Mouse (Mus musculus): ENCODE measurements around the gene Bmf. TPM values are rescaled to one million over a fixed set of nuclear protein-coding genes. Genes with fewer than 3 reads are reported as not detected.

The Bmf gene
- polyA plus RNA-seq, 1 experiment from 2014 or later, result 7.3 TPM

- Histone ChIP-seq H3K4me2 (replicated peaks) (peak overlapping the region; percentile 16), H3K4me1 (peaks cover 60% of the 10 kb centered on the region), H3K27me3 (no peaks in the 10 kb centered on the region), H3K9me3 (no peaks in the 10 kb centered on the region), H3K27ac (peak overlapping the region; percentile 58; the same call in 1 of the 2 replicates), H3K9ac (0 out of 2 replicates have a peak overlapping the region, but pooled peaks have one; percentile 19), H3K36me3 (peaks cover 20% of the 10 kb centered on the region), H3K4me3 (no peak overlapping the region)
- 13% methylated on average over 7 of the region's 7 CpGs for WGBS
- ATAC-seq (ENCODE audit: low FRiP score, low read depth), result no peak
Observed at GRCm38 (mm10) chr2:118529466-118530181, 19.9 kb downstream of the Bmf start.

- Histone ChIP-seq H3K4me3 (no peak overlapping the region), H3K27ac (no peak overlapping the region), H3K27me3 (no peaks in the 10 kb centered on the region), H3K4me1 (peaks cover 52% of the 10 kb centered on the region), H3K4me2 (replicated peaks) (no peak overlapping the region), H3K9ac (no peak overlapping the region), H3K36me3 (peaks cover 11% of the 10 kb centered on the region; the same call in 1 of the 2 replicates), H3K9me3 (no peaks in the 10 kb centered on the region)
- ATAC-seq (ENCODE audit: low FRiP score, low read depth), result no peak
- 85% methylated on average over 5 of the region's 5 CpGs for WGBS
Observed at GRCm38 (mm10) chr2:118526545-118526944, 22.9 kb downstream of the Bmf start.

- H3K4me1 ChIP-seq, result peaks cover 45% of the 10 kb centered on the region
Observed at GRCm38 (mm10) chr2:118524811-118525210, 24.7 kb downstream of the Bmf start.

GRCm38 (mm10) chr2:118523163-118523730 is 26.2 kb downstream of the Bmf start:
- H3K9me3 ChIP-seq, result no peaks in the 10 kb centered on the region
- peak overlapping the region; percentile 33; the same call in 1 of the 2 replicates for H3K27ac ChIP-seq
- H3K27me3 ChIP-seq, result no peaks in the 10 kb centered on the region
- no peak for ATAC-seq (ENCODE audit: low FRiP score, low read depth)
- H3K9ac ChIP-seq, result no peak overlapping the region
- H3K4me3 ChIP-seq, result no peak overlapping the region
- no peaks in the 10 kb centered on the region for H3K36me3 ChIP-seq
- no peak overlapping the region for H3K4me2 ChIP-seq (replicated peaks)
- 49% methylated on average over 5 of the region's 5 CpGs for WGBS
- H3K4me1 ChIP-seq, result peaks cover 43% of the 10 kb centered on the region

More at GRCm38 (mm10) chr2:118524811-118525210, 24.7 kb downstream of the Bmf start:
- no peak for ATAC-seq (ENCODE audit: low FRiP score, low read depth)
- Histone ChIP-seq H3K9ac (no peak overlapping the region), H3K27ac (no peak overlapping the region), H3K27me3 (no peaks in the 10 kb centered on the region), H3K4me2 (replicated peaks) (no peak overlapping the region), H3K4me3 (no peak overlapping the region), H3K36me3 (no peaks in the 10 kb centered on the region), H3K9me3 (no peaks in the 10 kb centered on the region)
- WGBS, result 80% methylated on average over 3 of the region's 3 CpGs

- Histone ChIP-seq H3K4me3 (no peak overlapping the region), H3K4me1 (peaks cover 40% of the 10 kb centered on the region), H3K36me3 (no peaks in the 10 kb centered on the region), H3K27ac (no peak overlapping the region; the same call in 1 of the 2 replicates), H3K9ac (no peak overlapping the region), H3K4me2 (replicated peaks) (no peak overlapping the region), H3K9me3 (no peaks in the 10 kb centered on the region), H3K27me3 (no peaks in the 10 kb centered on the region)
- ATAC-seq (ENCODE audit: low FRiP score, low read depth), result no peak
- 14% methylated on average over 2 of the region's 2 CpGs for WGBS
Observed at GRCm38 (mm10) chr2:118522265-118522664, 27.2 kb downstream of the Bmf start.

- WGBS, result 34% methylated on average over 9 of the region's 9 CpGs
- Histone ChIP-seq H3K27me3 (no peaks in the 10 kb centered on the region), H3K27ac (peak overlapping the region; percentile 84), H3K36me3 (no peaks in the 10 kb centered on the region), H3K4me3 (no peak overlapping the region), H3K9ac (0 out of 2 replicates have a peak overlapping the region, but pooled peaks have one; percentile 25), H3K9me3 (no peaks in the 10 kb centered on the region), H3K4me2 (replicated peaks) (peak overlapping the region; percentile 32; the same call in 1 of the 2 replicates), H3K4me1 (peaks cover 40% of the 10 kb centered on the region)
- peak; percentile 92 for ATAC-seq (ENCODE audit: low FRiP score, low read depth)
Observed at GRCm38 (mm10) chr2:118520042-118520933, 29.2 kb downstream of the Bmf start.

- Histone ChIP-seq H3K4me2 (replicated peaks) (no peak overlapping the region), H3K36me3 (no peaks in the 10 kb centered on the region), H3K27ac (peak overlapping the region; percentile 34; the same call in 1 of the 2 replicates), H3K9me3 (no peaks in the 10 kb centered on the region), H3K27me3 (0 out of 2 replicates have a peak, but pooled peaks cover 17% of the 10 kb centered on the region), H3K4me1 (peaks cover 41% of the 10 kb centered on the region), H3K9ac (no peak overlapping the region), H3K4me3 (no peak overlapping the region)
- no peak for ATAC-seq (ENCODE audit: low FRiP score, low read depth)
- WGBS, result 74% methylated on average over 16 of the region's 16 CpGs
Observed at GRCm38 (mm10) chr2:118512418-118513377, 36.8 kb downstream of the Bmf start.

- Histone ChIP-seq H3K27me3 (0 out of 2 replicates have a peak, but pooled peaks cover 17% of the 10 kb centered on the region), H3K9me3 (no peaks in the 10 kb centered on the region), H3K27ac (peak overlapping the region; percentile 34), H3K4me1 (peaks cover 41% of the 10 kb centered on the region), H3K4me2 (replicated peaks) (no peak overlapping the region), H3K9ac (no peak overlapping the region), H3K4me3 (no peak overlapping the region), H3K36me3 (no peaks in the 10 kb centered on the region)
- 36% methylated on average over 11 of the region's 11 CpGs for WGBS
- ATAC-seq (ENCODE audit: low FRiP score, low read depth), result no peak
Observed at GRCm38 (mm10) chr2:118511779-118512417, 37.6 kb downstream of the Bmf start.

- Histone ChIP-seq H3K9ac (peak overlapping the region; percentile 43; the same call in 1 of the 2 replicates), H3K27me3 (peaks cover 18% of the 10 kb centered on the region; the same call in 1 of the 2 replicates), H3K9me3 (no peaks in the 10 kb centered on the region), H3K4me2 (replicated peaks) (peak overlapping the region; percentile 31), H3K4me3 (no peak overlapping the region), H3K27ac (peak overlapping the region; percentile 78), H3K36me3 (no peaks in the 10 kb centered on the region), H3K4me1 (peaks cover 41% of the 10 kb centered on the region)
- WGBS, result 36% methylated on average over 29 of the region's 29 CpGs
- ATAC-seq (ENCODE audit: low FRiP score, low read depth), result peak; percentile 75
Observed at GRCm38 (mm10) chr2:118510447-118511310, 38.8 kb downstream of the Bmf start.
